Mouse (Mus musculus): ENCODE measurements at regions not wholly inside any gene's neighbourhood (a gene's known extent, or its start where the extent isn't known, plus 50 kb on each side); places are given as distances from the start of the nearest gene placed in this dataset.

DNA sequence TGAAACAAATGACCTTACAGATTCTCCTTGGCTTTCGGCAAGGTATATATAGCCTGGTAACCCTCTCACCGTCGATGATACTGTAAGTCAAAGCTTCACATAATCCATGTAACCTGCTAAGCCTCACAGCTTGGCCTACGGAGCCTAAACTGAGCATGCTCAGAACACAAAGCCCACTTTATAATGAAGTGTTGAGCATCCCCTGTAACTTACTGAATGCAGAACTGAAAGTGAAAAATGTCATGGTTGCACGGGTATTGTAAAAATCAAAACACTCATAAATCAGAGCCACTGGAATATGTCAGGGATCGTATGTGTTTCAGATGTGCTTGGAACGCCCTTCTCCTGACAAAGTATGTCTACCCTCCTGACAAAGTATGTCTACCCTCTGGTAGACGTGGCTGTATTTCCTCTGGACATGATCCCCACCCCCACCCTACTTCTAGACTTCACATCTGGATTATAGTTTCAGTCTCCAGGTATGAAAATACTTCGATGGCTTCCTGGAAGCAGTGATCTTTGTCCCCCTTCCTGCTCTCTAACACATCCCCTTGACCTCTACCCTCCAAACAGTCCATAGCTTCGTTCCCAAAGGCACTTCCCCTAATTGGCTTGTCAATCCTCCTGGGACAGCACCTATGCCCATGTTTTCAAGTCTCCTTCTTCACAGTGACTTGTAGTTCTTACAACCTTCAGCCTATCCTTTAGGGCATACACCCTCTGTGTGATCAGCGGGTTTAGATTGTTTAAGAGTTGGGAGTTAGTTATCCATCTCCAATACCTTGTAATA is 54.5 kb upstream of the Lta4h start:
- no peak for TF ChIP-seq CTCF (IDR thresholded peaks at IDR 0.05; ENCODE audit: control insufficient read depth, insufficient read depth, insufficient read length)
- TF ChIP-seq MAX (IDR thresholded peaks at IDR 0.05), result no peak

Data from C2C12 (cell line).